Mouse (Mus musculus) adrenal gland, postnatal 14 days (tissue): ENCODE results near the gene Lif. TPM values are rescaled to one million over a fixed set of nuclear protein-coding genes. Genes with fewer than 3 reads are reported as not detected.

Experiments used
- DNase-seq: peaks from one replicate; pipeline ENCODE4 v3.0.0; 2021; ENCODE audit warnings: mixed read lengths
- long read RNA-seq, 2 experiments: library from polyadenylated mRNA; stranded (forward); transcript quantifications; one replicate each; pipeline ENCODE4 v2.0.0; 2021
- total RNA-seq: library from RNA; stranded (reverse); gene quantifications from 2 replicates; pipeline ENCODE4 v1.2.3, GENCODE M21; 2021

Gene Lif
- total RNA-seq: 0.44 and 0.90 TPM in 2 replicates
- long read RNA-seq, experiment 1: 0 reads
- long read RNA-seq, experiment 2: 0 reads

DNA sequence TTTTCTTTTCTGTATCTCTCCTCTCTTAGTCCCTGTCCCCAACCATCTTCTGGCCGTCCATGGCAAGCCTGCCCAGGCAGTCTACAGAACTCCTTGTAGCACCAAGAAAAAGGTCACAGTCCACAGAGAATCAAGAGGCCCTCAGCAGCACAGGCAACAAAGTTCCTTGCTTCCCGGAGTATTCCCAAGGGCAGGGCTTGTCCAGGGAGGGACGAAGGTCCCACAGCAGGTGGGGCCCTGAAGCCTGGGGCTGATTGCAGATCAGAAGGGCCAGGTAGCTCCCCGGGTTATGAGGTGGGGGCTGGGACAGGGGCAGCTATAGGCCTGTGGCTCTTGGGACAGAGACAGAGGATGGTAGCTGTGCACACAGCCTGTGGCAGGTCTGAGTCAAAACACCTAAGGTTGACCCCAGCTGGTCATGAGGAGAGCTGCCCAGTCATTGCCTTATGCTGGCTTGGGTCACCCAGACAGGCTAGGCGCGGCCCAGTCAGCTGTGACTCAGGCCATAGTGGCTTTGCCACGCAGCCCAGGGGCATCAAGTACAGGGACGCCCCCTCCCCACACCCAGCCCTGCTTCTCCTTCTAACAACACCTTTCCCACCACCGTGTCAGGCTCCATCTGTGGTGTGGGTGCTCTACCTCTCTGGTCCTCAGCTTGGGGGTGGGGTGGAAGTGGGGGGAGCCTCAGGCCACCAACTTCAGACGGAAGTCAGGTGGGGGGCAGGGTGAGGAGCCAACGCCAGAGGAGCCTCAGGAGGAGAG is at the start of gene Lif:
Gene Lif, plus strand, starts transcription at position 712 of the 762 bp plus-strand sequence.
- no peak for DNase-seq

DNA sequence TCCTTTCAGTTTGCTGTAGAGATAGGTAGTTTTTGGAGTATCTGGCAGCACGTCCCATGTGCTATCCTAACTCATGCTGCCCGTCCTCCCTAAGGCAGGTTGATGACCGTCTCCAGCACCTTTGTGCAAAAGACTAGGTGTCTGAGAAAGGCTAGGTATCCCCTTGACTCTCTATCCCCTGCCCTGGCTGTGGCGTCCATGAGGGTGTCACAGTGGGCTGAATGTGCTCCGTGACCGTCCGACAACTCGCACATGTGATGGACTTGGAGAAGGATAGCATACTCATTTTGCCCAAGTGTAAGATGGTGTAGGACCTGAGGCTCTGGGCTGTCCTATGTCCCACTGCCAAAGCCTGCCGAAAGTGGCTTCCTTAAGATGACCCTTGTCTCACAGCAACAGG is 49.7 kb upstream of the Lif start:
- DNase-seq: no peak

DNA sequence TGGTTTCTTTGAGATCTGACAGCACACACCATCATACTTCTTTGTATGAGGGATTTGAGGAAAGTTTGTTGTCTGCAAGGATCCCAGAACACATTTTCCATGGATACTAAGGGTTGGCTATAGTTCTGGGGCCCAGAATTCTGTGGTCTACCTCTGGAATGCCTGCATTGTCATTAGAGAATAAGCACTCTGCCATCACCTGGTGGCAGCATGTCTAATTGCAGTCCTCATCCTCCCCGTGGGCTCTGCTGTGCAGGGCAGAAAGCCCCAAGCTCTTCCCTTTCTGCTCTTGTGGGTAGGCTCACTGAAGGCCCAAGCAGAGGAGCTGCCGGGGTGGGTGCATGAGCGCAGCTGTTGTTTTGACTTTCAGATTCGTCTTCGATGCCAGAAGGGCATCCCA is 47.8 kb upstream of the Lif start:
- no peak for DNase-seq

DNA sequence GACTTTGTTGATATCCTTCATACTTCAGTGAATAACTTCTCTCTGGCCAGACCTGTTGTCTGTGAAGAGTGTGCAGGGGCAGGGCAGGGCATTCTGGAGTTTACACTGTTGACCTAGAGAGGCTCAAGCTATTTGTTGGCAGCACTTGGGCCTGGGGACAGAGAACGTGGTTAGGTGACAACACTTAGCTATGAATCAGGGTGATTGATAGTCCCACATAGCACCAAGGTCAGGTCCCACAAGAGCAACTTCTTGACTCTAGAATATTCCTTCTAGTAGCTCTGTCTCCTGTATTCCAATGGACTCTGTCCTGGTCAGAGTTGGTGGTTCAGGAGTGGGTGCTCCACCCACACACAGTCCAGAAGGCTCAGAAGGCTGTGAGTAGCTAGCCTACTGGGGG is 46.6 kb upstream of the Lif start:
- DNase-seq: peak; percentile 71

DNA sequence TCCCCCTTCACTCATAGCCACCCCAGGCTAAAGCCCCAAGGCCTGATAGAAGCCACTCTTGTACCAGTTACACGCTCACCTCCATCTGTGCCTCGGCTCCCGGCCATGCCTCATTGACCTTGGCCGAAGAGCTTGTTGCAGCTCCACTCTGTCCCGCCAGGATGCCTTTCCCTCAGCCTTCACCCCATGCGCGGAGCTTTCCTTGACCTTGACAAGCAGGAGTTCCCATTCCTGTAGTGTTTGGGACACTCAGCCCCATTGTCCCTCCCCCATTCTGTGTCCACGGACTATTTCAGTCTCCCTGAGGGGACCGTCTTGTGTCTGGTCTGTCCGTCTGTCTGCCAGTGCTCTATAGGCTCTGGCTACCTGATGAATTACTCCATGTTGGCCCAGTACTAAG is 44.2 kb upstream of the Lif start:
- DNase-seq: peak; percentile 46

DNA sequence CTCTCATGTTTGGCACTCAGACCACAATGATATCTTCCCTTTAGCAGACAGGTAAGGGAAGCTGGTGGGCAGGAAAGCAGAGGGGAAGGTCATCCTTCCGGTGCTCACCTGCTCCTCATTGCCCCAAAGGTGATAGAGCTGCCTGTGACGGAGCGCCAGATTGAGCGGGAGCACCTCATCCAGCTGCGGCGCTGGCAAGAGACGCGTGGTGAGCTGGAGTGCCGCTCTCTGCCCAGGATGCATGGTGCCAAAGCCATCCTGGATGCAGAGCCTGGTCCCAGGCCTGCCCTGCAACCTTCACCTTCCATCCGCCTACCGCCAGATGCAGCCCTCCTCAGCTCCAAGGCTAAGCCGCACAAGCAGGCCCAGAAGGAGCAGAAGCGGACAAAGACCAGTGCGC is 42.8 kb upstream of the Lif start:
- DNase-seq: no peak

DNA sequence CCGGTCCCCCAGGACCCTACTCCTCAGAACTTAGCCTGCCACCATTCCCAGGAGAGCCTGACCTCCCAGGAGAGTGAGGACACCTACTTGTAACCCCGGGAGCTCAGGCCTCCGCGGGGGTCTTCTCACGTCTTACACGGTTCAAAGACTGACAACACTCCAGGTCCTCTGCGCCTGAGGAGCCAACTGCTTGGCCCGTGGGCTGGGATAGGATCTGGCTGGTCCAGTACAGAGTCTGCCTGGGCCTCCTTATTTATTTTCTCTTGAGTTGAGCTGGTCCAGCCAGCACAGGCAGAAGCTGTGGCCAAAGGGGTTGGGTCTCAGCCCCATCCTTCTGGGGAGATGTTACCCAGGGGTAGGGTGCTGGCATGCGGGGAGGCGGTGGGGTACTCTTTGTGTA is 42.3 kb upstream of the Lif start:
- DNase-seq: no peak

DNA sequence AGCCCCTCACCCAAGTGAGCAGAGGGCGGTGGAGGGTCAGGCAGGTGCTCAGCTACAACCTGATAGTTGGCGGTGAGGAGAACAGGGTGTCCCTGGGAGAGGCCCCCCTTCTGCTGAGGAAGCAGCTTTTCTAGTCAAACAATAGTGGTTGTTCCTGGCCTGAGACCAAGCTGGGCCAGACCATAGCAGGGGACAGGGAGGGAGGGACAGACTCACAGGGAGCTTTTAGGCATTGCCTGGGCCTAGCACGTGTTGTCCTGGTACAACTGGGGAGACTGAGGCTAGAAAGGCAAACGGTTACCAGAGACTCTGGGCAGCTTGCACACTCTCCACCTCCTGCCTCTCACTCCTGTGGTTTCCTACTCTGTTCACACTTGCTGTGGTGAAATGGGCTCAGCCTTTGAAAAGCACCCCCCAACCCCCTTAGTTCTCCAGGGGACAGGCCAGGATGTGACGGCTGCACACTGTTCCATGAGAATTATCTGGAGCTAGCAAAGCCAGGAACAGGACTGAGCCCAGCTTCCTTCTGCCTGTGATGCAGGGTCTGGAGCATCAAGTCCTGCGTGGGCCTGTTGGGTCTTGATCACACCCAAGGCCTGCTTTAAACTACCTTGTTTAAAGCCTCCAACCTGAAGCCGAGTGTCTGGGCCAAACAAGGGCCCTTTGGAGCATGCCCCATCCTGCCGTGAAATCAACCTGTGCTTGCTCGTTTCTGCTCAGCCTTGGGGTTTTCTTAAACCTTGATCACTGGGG is 40.9 kb upstream of the Lif start:
- peak; percentile 63 for DNase-seq

DNA sequence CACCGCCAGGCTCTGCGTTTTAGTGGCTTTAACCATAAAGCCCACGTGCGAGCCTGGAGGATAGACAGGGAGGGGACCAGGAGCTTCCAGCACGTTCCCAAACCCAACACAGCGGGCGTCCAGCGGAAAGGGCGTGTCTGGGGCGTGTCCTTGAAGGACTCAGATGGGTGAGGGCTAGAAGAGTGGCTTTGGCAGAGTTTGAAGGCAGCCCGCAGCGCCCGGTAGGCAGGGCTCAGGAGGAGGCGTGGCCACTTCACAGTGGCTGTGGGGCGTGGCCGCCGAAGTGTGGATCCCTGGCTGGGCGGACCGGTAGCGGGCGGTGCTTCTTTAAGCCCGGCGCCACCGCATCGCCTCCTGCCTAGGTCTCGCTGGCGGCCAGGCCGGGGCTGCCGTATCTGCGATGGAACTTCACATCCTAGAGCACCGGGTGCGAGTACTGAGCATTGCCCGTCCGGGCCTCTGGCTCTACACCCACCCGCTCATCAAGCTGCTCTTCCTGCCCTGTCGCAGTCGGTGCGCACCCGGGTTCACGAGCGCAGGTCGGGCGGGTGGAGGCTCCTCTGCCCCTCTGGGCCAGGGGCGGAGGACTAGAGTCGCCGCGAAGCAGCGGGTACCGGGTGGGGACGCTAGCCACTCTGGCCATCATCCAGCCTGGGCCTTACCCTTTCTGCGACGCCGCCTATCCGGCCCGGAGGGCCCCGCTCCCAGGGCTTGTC is 39.3 kb upstream of the Lif start, which contains the start of gene Castor1:
Gene Castor1, plus strand, starts transcription at position 312 of the 716 bp plus-strand sequence.
- peak; percentile 94 for DNase-seq

DNA sequence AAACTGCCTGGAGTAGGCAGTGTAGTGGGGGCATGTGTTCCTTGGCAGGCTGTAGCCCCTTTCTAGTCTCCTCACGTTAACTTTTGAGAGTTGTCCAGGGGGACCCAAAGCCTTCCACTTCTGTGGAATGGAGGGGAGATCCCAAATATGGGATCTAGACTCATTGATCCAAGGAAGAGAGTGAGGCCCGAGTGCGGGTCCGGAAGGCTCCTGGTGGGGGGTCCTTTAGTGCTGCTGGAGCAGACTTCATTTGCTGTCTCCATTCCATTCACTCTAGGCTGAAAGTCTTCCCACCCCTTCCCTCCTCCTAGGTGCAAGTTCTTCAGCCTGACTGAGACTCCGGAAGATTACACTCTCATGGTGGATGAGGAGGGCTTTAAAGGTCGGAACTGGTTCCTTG is 38.7 kb upstream of the Lif start:
- DNase-seq: no peak

DNA sequence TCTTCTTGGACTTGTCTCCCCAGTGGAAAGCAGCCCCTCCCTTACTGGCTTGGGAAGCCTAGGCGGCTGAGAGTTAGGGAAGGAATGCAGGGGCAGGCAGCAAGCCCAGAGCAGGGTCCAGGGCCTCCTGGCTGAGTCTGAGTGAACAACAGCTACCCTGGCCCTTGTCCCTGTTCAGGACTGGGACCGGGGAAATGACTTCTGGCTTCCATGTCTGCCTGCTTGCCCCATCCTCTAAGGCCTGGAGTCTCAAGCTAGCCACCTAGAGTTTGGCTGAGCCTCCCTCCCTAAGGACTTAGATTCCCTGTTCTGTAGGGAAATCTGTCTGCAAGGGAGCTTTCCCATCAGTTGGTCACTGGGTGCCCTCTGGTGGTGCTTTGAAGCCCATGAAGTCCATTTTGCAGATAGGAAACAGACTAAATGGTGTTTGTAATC is 38.0 kb upstream of the Lif start:
- peak; percentile 86 for DNase-seq

DNA sequence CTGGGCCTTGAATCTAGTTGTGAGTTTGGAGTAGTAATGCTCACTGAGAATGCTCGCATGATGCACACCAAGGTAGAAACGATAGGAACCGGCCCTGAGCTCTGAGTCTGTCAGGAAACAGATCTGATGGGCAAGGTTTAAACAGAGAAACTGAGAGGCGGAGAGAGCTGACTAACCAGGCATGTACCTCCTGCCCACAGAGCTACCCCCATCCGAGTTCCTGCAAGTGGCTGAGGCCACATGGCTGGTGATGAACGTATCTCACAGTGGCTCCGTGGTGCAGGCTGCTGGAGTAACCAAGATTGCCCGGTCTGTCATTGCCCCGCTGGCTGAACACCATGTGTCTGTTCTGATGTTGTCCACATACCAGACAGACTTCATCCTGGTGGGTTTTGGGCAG is 37.4 kb upstream of the Lif start:
- DNase-seq: peak; percentile 9

DNA sequence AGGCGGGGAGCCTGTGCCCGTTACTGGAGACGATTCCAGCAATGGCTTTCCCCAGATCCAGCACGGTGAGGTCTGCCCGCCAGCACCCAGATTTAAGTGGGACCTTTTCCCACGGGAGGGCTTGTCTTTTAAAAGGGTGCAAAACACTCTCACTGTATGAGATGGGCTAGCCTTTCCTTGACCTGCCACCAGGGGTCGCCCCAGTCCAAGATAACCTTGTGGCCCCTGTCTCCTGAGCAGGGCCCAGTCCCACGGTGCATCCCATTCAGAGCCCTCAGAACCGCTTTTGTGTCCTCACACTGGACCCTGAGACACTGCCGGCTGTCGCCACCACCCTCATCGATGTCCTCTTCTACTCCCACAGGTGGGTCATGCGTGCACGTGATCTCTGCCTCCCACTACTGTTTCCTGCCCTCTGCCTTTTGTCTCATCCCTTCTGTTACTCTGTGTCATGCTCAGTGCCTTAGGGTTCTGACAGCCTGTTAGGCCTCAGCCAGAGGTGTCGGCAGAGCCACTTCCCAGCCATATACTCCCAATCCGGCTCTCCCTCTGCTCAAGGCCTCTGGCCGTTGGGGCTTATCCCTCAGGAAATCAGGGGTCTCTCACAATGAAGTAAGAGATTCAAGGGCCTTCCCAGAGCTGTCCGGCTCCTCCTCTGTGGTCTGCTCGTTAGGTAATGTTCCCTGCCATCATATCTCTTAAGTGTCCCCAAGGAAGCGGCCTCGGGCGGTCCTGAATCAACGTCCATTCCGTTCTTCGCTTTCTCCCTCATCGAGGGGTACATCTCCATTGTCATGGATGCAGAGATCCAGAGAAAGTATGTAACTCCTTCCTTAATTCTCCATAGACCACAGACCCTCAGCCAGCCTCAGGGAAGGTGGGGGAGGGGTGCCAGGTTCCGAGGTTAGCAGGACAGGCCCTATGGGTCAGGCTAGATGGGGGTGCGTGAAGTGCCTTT is 36.6 kb upstream of the Lif start:
- DNase-seq: peak; percentile 93

DNA sequence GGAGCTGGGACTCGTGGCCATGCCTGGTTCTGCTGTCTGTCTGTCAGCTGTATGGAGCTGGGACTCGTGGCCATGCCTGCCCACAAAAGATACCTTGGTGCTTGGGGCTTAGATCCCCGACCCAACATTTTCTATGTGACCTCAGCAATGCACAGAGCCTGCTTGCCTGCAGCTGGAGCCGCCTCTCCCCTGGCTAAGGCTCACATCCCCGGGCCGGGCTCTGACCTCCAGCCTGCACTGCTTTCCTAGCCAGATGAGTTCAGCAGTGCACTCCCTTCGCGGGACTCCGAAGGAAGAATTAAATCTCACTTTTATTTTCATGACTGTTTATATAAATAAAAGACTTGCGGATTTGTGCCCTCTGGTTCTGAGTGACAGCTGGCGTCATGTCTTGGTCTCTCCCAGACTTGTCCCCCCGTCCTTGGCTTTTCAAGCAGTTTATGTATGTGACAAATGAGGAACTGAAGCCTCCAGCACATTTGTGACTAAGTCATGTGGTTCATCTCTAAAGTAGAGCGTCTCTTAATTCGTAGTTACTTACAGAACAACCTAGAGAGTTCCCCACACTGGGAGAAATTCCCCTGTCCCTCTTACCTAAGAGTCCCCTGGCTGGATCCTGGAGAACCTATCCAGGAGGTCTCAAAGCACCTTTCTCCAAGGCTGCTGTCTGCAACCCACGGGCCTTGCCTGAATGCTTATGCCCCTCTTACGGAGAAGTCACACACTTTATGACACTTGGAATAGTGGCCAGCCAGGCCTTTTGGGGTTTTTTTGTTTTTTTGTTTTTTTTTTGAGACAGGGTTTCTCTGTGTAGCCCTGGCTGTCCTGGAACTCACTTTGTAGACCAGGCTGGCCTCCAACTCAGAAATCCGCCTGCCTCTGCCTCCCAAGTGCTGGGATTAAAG is 35.1 kb upstream of the Lif start:
- DNase-seq: peak; percentile 47

DNA sequence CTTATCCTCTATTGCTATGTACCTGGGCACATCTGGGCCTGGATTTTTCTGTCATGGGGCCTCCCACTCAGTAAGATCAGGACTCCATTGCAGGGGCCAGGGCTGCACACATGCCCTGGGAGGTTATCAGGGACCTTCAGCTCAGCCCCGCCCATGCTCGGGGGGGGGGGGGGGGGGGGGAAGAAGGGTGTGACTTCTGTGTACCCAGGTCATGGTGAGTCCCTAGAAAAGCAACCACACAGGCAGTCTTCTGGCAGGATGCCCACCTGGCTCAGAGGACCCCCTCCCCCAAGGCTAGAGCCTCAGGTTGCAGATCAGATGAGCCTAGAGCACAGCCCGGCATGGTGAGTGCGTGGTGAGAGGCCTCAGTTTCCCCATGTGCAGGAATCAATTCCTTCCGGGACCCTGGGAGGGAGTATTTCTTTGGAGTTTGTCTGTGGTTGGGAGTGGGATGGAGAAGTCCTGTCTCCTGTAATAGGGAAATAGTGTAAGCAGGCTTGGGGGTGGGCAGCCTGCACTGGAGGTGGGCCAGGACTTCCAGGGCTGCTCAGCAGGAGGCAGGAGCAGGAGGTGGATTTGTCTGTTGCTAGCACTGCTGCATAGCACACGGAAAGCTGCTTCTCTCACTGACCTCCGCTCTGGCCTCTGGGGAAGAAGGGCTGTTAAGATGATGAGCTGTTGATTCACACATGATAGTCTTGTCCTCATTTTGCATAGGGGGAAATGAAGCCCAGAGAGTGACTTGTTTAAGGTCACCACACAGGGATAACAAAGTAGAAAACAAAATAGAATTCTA is 33.8 kb upstream of the Lif start:
- DNase-seq: no peak

DNA sequence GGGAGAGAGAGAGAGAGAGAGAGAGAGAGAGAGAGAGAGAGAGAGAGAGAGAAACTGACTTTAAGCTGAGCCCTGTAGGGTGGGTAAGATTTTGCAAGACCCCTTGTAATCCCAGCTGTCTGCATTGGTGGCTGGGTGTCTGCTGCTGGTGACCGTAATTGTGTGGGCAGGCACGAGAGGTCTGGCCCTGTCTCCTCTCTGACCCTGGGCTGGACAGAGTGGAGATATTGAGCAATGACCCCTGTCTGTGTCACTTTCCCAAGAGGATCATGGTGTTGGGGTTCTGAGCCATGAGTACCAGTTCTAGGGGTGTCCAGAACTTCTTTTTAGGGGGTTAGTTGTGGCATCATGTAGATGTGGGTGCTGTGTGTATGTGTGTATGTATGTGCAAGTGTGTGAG is 33.1 kb upstream of the Lif start:
- DNase-seq: peak; percentile 47

DNA sequence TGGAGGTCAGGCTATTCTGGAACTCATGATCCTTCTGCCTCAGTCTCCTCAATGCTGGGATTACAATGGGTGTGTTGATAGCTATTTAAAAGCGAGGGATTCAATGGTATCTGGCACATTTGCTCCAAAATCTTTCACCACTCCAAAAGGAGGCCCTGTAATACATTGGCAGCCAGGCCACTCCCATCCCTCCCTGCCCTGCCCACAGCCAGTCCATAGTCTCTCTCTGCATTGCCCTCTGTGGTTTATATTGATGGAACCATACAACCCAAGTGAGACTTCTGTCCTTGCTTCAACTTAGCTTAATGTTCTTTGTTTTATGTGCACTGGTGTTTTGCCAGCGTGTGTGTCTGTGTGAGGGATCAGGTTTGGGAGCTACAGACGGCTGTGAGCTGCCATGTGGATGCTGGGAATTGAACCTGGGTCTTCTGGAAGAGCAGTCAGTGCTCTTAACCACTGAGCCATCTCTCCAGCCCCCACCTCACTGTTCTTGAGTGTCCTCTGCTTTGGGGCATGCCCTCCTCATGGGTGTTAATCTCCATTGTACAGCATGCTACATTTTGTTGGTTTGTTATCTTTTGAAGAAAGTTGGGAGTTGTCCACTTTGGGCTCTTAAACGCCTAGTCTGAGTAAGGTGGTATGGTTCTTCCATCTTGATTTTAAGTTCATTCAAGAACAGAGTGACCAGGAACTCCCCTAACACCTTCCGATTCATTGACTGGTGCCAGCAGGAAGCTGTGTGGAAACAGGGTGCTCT is 30.6 kb upstream of the Lif start:
- no peak for DNase-seq

DNA sequence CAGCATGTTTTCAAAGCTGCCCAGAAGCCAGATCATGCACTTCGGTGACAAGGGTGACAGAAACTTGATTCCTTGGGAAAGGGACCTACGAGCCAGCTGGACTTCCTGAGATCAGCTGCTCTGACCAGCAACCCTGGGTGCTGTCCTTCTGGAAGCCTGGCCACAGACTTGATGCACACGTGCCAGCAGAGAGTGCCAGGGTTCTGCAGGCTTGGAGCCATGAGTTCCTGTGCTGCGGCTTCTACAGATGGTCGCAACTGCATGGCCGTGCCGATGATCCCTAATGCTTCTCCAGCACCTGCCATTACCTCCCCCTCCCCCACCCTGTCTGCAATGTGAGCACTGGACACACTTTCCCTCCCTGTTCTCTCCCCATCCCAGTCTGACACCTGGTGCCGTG is 28.9 kb upstream of the Lif start:
- DNase-seq: peak; percentile 79

DNA sequence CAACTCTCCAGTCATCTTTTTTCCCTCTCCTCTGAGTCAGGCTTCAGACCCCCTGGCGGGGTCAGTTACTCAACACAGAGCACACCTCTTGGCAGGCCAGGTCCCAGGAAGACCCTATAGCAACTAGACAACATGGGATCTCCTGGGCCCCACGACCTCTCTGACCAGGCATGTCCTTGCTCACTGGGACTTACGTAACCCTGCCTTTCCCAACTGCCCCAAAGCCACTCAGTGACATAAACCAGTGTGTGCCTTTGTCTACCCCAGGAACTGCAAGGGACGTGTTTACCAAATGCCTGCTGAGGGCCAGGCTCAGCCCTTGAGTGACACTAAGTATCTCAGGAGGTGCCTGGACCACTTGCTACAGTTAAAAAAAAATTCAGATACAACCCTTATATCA is 27.5 kb upstream of the Lif start:
- DNase-seq: peak; percentile 49
